Mouse (Mus musculus): ENCODE measurements around the gene Dbn1.
"Not testable (repeated sequence)": the region's sequence is repeated elsewhere in the genome, so short reads cannot be mapped to it uniquely, and the experiment has no call there.

The Dbn1 gene

DNA sequence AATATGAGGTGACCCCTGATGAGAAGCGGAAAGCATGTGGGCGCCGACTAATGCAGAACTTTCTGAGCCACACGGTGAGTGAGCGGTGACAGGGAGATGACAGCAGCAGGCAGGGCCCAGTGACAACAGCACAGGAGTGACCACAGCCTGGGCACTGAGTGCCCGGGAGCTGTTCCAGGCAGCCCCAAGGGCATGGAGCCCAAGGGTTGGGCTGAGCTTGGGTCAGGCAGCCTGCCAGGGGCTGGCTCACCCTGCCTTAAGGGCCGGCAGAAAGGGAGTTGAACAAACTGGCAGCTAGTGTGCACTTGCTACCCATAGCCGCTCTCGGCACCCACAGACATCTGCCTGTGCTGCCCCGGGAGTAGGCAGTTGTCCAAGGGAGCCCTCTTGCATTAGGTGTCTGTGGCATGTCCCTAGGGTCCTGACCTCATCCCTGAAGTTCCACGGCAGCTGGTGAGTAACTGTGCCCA, 37.4 kb downstream of the Dbn1 start:
- peak; percentile 57 for DNase-seq (ENCODE audit: low read depth)

- no peak for DNase-seq (ENCODE audit: low read depth)
These were observed 38.1 kb downstream of the Dbn1 start for GRCm38 (mm10) chr13:55449679-55450441.

GRCm38 (mm10) chr13:55449205-55449604, 38.7 kb downstream of the Dbn1 start:
- DNase-seq (ENCODE audit: low read depth): no peak

- DNase-seq (ENCODE audit: low read depth): no peak
These were observed 39.8 kb downstream of the Dbn1 start for GRCm38 (mm10) chr13:55448131-55448530.

DNA sequence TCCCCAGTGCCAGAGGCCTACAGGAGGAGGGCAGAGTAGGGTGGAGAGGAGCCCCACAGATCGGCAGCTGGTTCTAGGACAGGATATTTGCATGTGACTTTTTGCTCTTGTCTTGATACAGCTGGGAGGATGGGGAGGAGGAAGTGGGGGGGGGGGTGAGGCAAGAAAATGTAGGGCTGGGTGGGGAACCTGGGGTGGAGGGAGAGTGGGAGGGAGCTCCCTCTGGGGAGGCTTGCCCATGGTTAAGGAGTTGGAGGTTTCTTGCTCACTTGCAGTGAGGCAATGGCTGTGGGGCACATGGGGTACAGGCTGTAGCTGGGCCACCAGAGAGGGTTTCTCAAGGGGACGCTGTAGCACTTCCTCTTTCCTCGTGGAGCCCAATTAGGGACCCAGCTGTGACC, 40.4 kb downstream of the Dbn1 start:
- no peak for DNase-seq (ENCODE audit: low read depth)

DNA sequence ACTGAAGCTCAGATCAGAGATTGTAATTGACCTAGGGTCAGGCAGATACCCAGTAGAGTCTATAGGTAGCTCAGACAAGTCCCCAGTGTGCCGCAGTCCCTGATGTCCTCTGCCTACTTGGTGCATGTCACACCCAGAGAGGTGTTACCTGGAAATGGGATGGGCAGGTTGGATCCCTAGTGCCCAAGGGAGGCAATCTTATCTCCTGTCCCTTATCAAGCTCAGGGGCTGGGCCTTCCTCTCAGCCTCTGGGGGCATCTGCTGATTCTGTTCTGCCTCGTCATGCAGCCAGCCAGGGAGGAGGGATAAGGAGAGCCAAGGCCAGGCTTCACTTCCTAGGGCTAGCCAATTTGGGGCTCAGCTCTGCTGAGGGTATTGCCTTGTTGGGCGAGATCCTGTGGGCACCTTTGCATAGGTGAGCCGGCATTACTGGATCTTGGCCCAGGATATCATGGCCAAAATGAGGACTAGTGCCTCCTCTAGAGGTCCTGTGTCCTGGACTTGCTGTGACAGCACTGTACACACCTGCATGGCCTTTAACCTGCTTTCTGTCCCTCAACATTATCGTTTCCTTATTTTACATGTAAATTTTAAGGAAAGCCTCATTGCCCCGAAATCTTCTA, 41.3 kb downstream of the Dbn1 start:
- no peak for DNase-seq (ENCODE audit: low read depth)

- no peak for DNase-seq (ENCODE audit: low read depth)
These were observed 42.4 kb downstream of the Dbn1 start for GRCm38 (mm10) chr13:55445361-55446091.

- peak; percentile 99 for DNase-seq (ENCODE audit: low read depth)
These were observed 43.0 kb downstream of the Dbn1 start, which contains the start of gene Grk6 for GRCm38 (mm10) chr13:55444937-55445315. Grk6 (plus strand) TSS chr13:55445072.

- peak; percentile 89 for DNase-seq (ENCODE audit: low read depth)
These were observed 43.5 kb downstream of the Dbn1 start for GRCm38 (mm10) chr13:55444286-55444936.

GRCm38 (mm10) chr13:55443799-55444285, 44.1 kb downstream of the Dbn1 start:
- DNase-seq (ENCODE audit: low read depth): no peak

GRCm38 (mm10) chr13:55437111-55437629, 50.7 kb downstream of the Dbn1 start:
- not testable (repeated sequence) for DNase-seq (ENCODE audit: low read depth)

GRCm38 (mm10) chr13:55431889-55432685, 55.8 kb downstream of the Dbn1 start:
- DNase-seq (ENCODE audit: low read depth): no peak

- peak; percentile 71 for DNase-seq (ENCODE audit: low read depth)
These were observed 57.3 kb downstream of the Dbn1 start for GRCm38 (mm10) chr13:55430566-55430965.

GRCm38 (mm10) chr13:55429226-55429888, 58.6 kb downstream of the Dbn1 start:
- DNase-seq (ENCODE audit: low read depth): no peak

- no peak for DNase-seq (ENCODE audit: low read depth)
These were observed 61.3 kb downstream of the Dbn1 start, which contains the start of gene F12 for GRCm38 (mm10) chr13:55426613-55427012. F12 (minus strand) TSS chr13:55426793.

Data from NIH3T3 (cell line).